In genomic region chr2:45747263-45748236, GRCm38 (mm10) we compare ENCODE assay signal across 14 mouse cellular contexts.
DNase-seq lines count a peak whose midpoint lies in the region; ATAC-seq and TF ChIP-seq lines count a peak whose summit lies in the region.
"Had no signal": no experiment of that assay in that cellular context is flagged by ENCODE, and none has a peak within 500 bp of the region (broad histone marks: within the 10 kb centered on the region; RNA-seq: fewer than 3 reads in every experiment).

No protein-coding gene starts in this region.

- no peak overlapping the region for H3K4me3 ChIP-seq in heart, adult 2 months
- no peak overlapping the region for H3K4me3 ChIP-seq in heart, embryonic 11.5 days (ENCODE audit: low read depth, low read length)
- no peak overlapping the region for H3K4me3 ChIP-seq in C2C12 (ENCODE audit: insufficient read depth, poor library complexity, severe bottlenecking)
- H3K4me3 ChIP-seq: forebrain, embryonic 10.5 days had no signal

- no peak overlapping the region for H3K9ac ChIP-seq in heart, adult 2 months (ENCODE audit: low read depth, low read length)
- no peak overlapping the region for H3K9ac ChIP-seq in heart, embryonic 11.5 days (ENCODE audit: low read depth, low read length)

- intact Hi-C loops in heart, adult 2 months (cut with DNase I): no loop called here
- intact Hi-C loops in heart, postnatal 10 days (cut with DNase I): no loop called here
- intact Hi-C loops in left cerebral cortex, postnatal 25 days (cut with DNase I): no loop called here

- TF ChIP-seq POLR2A in heart, adult 2 months (IDR thresholded peaks at IDR 0.05; ENCODE audit: insufficient read depth, low read depth, low read length): no peak

- H3K27me3 ChIP-seq in heart, adult 2 months (ENCODE audit: control insufficient read depth, insufficient read depth, low read length): no peaks in the 10 kb centered on the region
- no peaks in the 10 kb centered on the region for H3K27me3 ChIP-seq in heart, embryonic 11.5 days (ENCODE audit: control insufficient read depth, insufficient read depth, low read length)
- H3K27me3 ChIP-seq in C2C12 (ENCODE audit: control insufficient read depth, insufficient read depth, insufficient read length): no peaks in the 10 kb centered on the region

- H3K4me1 ChIP-seq in heart, adult 2 months (ENCODE audit: control insufficient read depth, insufficient read depth, low read length): peaks cover 2% of the 10 kb centered on the region
- H3K4me1 ChIP-seq in heart, embryonic 11.5 days (ENCODE audit: control insufficient read depth, insufficient read depth, low read length): peaks cover 4% of the 10 kb centered on the region; the same call in 1 of the 2 replicates

- no peaks in the 10 kb centered on the region for H3K36me3 ChIP-seq in heart, adult 2 months (ENCODE audit: control insufficient read depth, insufficient read depth, low read length)
- H3K36me3 ChIP-seq in heart, embryonic 11.5 days (ENCODE audit: control insufficient read depth, insufficient read depth, low read length): no peaks in the 10 kb centered on the region
- no peaks in the 10 kb centered on the region for H3K36me3 ChIP-seq in C2C12 (ENCODE audit: control insufficient read depth, insufficient read depth)
- H3K36me3 ChIP-seq: forebrain, embryonic 10.5 days had no signal

- no peaks in the 10 kb centered on the region for H3K79me3 ChIP-seq in C2C12 (ENCODE audit: low read depth)

- H3K9me3 ChIP-seq in heart, embryonic 11.5 days (replicated peaks; ENCODE audit: control insufficient read depth, low read length): no peaks in the 10 kb centered on the region
- H3K9me3 ChIP-seq: forebrain, embryonic 10.5 days had no signal

- peak overlapping the region; percentile 47 for H3K27ac ChIP-seq in heart, adult 2 months
- H3K27ac ChIP-seq in heart, embryonic 11.5 days (ENCODE audit: low read depth, low read length): no peak overlapping the region
- H3K27ac ChIP-seq: forebrain, embryonic 10.5 days had no signal

- H3ac ChIP-seq in C2C12 (ENCODE audit: control insufficient read depth, insufficient read length, low read depth): no peak overlapping the region

- no peak overlapping the region for H3K4me2 ChIP-seq in heart, embryonic 11.5 days

- DNase-seq in heart, adult 2 months: peak; percentile 31 to 38
- DNase-seq in heart, postnatal 10 days: peak; percentile 9 to 13
- peak; percentile 53 for DNase-seq in lung, postnatal 25 days (ENCODE audit: low spot score)
- no peak for DNase-seq in left cerebral cortex, postnatal 25 days (ENCODE audit: low spot score in 2 of 2)
- DNase-seq in cerebellum, adult 11-12 months: no peak
- DNase-seq in layer of hippocampus, adult 8-10 months (ENCODE audit: low spot score in 2 of 2): no peak
- DNase-seq: cerebellum, adult 9-10 months; kidney, postnatal 14 days; left cerebral cortex, postnatal 4 days; right cerebral cortex, adult 18-20 months; thymus, adult 18-20 months had no signal

- H3K79me2 ChIP-seq in heart, adult 2 months (replicated peaks; ENCODE audit: control insufficient read depth, insufficient read depth, low read length): no peaks in the 10 kb centered on the region
- H3K79me2 ChIP-seq in C2C12 (ENCODE audit: control insufficient read depth, insufficient read depth): no peaks in the 10 kb centered on the region

- WGBS in heart, adult 2 months: 63% methylated on average over 7 of the region's 7 CpGs
- WGBS in heart, embryonic 11.5 days (ENCODE audit: insufficient replicate concordance): 75% methylated on average over 7 of the region's 7 CpGs

- ATAC-seq in heart, embryonic 11.5 days (replicated peaks; ENCODE audit: insufficient number of reproducible peaks, low FRiP score, low TSS enrichment): no peak

- TF ChIP-seq EP300 in heart, adult 2 months (IDR thresholded peaks at IDR 0.05; ENCODE audit: insufficient read depth, low read depth, low read length): no peak

- TF ChIP-seq CTCF in heart, adult 2 months (IDR thresholded peaks at IDR 0.05): no peak
- TF ChIP-seq CTCF in C2C12 (IDR thresholded peaks at IDR 0.05; ENCODE audit: control insufficient read depth, insufficient read depth, insufficient read length): no peak

TF ChIP-seq in C2C12, 6 proteins besides CTCF, POLR2A, EP300 and RAD21:
- TF ChIP-seq MYOG (IDR thresholded peaks at IDR 0.05; ENCODE audit: control insufficient read depth, extremely low read depth, insufficient read length) (no peak), MAX (IDR thresholded peaks at IDR 0.05) (no peak), CEBPB (IDR thresholded peaks at IDR 0.05; ENCODE audit: low read depth) (peak; percentile 89), FOSL1 (IDR thresholded peaks at IDR 0.05; ENCODE audit: insufficient read depth, low read length, poor library complexity, severe bottlenecking) (no peak)
TF ChIP-seq in C2C12: peak in this region for 1.

Comparison
In these comparisons a context has a peak if more than half of its experiments do, and no peak if none do; other contexts are left out.
1. DNase-seq: peak in heart, adult 2 months (2 of 2), heart, postnatal 10 days (2 of 2) and lung, postnatal 25 days (single experiment); none in left cerebral cortex, postnatal 25 days (0 of 2), cerebellum, adult 11-12 months (single experiment) and layer of hippocampus, adult 8-10 months (0 of 2).